Mouse (Mus musculus) forebrain, embryonic 10.5 days (tissue): ENCODE data around the gene Ugt1a8. TPM values are rescaled to one million over a fixed set of nuclear protein-coding genes. Genes with fewer than 3 reads are reported as not detected.
"Not testable (repeated sequence)": the region's sequence is repeated elsewhere in the genome, so short reads cannot be mapped to it uniquely, and the experiment has no call there.

ENCODE experiments used
- DNase-seq: peaks from one replicate; pipeline ENCODE4 v3.0.0-alpha.2; 2017; ENCODE audit warnings: low spot score; ENCODE audit errors: extremely low spot score
- H3K27ac ChIP-seq: fragments of 300-500 bp; sonication (generic); 2 replicates; pipeline ENCODE4 v1.5.1; 2016; ENCODE audit warnings: mild to moderate bottlenecking
- H3K27me3 ChIP-seq: fragments of 300-500 bp; sonication (generic); 2 replicates; pipeline ENCODE4 v1.6.1; 2016; ENCODE audit warnings: mild to moderate bottlenecking; ENCODE audit not compliant: poor library complexity, severe bottlenecking
- H3K36me3 ChIP-seq: fragments of 300-500 bp; sonication (generic); replicated peaks from 2 replicates; pipeline ENCODE4 v1.6.1; 2016; ENCODE audit warnings: mild to moderate bottlenecking, moderate library complexity
- H3K4me1 ChIP-seq: fragments of 300-500 bp; sonication (generic); 2 replicates; pipeline ENCODE4 v1.6.1; 2016
- H3K4me3 ChIP-seq: fragments of 300-500 bp; sonication (generic); 2 replicates; pipeline ENCODE4 v1.5.1; 2016; ENCODE audit warnings: mild to moderate bottlenecking, moderate library complexity
- H3K9me3 ChIP-seq: fragments of 300-500 bp; sonication (generic); 2 replicates; pipeline ENCODE4 v1.6.1; 2016; ENCODE audit warnings: mild to moderate bottlenecking, moderate library complexity
- WGBS: fragments of 180-500 bp; shearing (Covaris S2); methylation state at CpG from one replicate; pipeline ENCODE4 v1.1.7; 2016; 5-methylcytosine and 5-hydroxymethylcytosine counted together
- polyA plus RNA-seq: library from polyadenylated mRNA; unstranded; fragments of >200 nt; fragmentation: Nextera tagmentation; extraction: Ambion mirVana; gene quantifications from 2 replicates; pipeline ENCODE4 v1.2.1, GENCODE M21; 2016

Gene Ugt1a8
- polyA plus RNA-seq, 1 experiment from 2014 or later = not detected

- Histone ChIP-seq H3K27me3 (no peaks in the 10 kb centered on the region), H3K9me3 (no peaks in the 10 kb centered on the region), H3K36me3 (no peaks in the 10 kb centered on the region), H3K4me3 (no peak overlapping the region), H3K4me1 (no peaks in the 10 kb centered on the region), H3K27ac (no peak overlapping the region)
- WGBS = 87% methylated on average over 2 of the region's 2 CpGs
- DNase-seq = no peak
Measured at GRCm38 (mm10) chr1:88158430-88158829, 70.8 kb downstream of the Ugt1a8 start.

- no peaks in the 10 kb centered on the region for H3K27me3 ChIP-seq
- no peaks in the 10 kb centered on the region for H3K4me1 ChIP-seq
- H3K27ac ChIP-seq = no peak within 1 kb of the TSS
- H3K36me3 ChIP-seq = no peaks in the 10 kb centered on the region
- H3K4me3 ChIP-seq = no peak within 1 kb of the TSS
- no peaks in the 10 kb centered on the region; the same call in 1 of the 2 replicates for H3K9me3 ChIP-seq
- no peak for DNase-seq
- WGBS = 74% methylated on average over 5 of the region's 5 CpGs
Measured at GRCm38 (mm10) chr1:88165711-88166110, 78.1 kb downstream of the Ugt1a8 start, which contains the start of gene Ugt1a5. Ugt1a5 (plus strand) TSS chr1:88166012.

GRCm38 (mm10) chr1:88172190-88172589 is 84.6 kb downstream of the Ugt1a8 start:
- not testable (repeated sequence) for H3K4me1 ChIP-seq, H3K4me3 ChIP-seq, H3K27me3 ChIP-seq, DNase-seq, H3K36me3 ChIP-seq, H3K27ac ChIP-seq
- WGBS = 83% methylated on average over 7 of the region's 7 CpGs
- peaks cover 15% of the 10 kb centered on the region for H3K9me3 ChIP-seq

- Histone ChIP-seq H3K4me3 (no peak overlapping the region), H3K27me3 (no peaks in the 10 kb centered on the region), H3K27ac (no peak overlapping the region), H3K36me3 (no peaks in the 10 kb centered on the region), H3K4me1 (no peaks in the 10 kb centered on the region), H3K9me3 (peaks cover 27% of the 10 kb centered on the region)
- no peak for DNase-seq
- WGBS = 89% methylated on average over 1 of the region's 1 CpGs
Measured at GRCm38 (mm10) chr1:88179657-88180056, 92.0 kb downstream of the Ugt1a8 start.

GRCm38 (mm10) chr1:88186325-88186935 is 98.8 kb downstream of the Ugt1a8 start:
- Histone ChIP-seq H3K4me1 (no peaks in the 10 kb centered on the region), H3K27ac (no peak overlapping the region), H3K4me3 (no peak overlapping the region), H3K9me3 (no peaks in the 10 kb centered on the region; the same call in 1 of the 2 replicates), H3K27me3 (no peaks in the 10 kb centered on the region), H3K36me3 (no peaks in the 10 kb centered on the region)
- DNase-seq = no peak
- WGBS = 90% methylated on average over 5 of the region's 5 CpGs

- no peaks in the 10 kb centered on the region for H3K27me3 ChIP-seq
- no peaks in the 10 kb centered on the region; the same call in 1 of the 2 replicates for H3K9me3 ChIP-seq
- WGBS = 70% methylated on average over 3 of the region's 3 CpGs
- H3K4me1 ChIP-seq = no peaks in the 10 kb centered on the region
- H3K27ac ChIP-seq = no peak overlapping the region
- no peak overlapping the region for H3K4me3 ChIP-seq
- H3K36me3 ChIP-seq = no peaks in the 10 kb centered on the region
- DNase-seq = no peak
Measured at GRCm38 (mm10) chr1:88192136-88192535, 104.5 kb downstream of the Ugt1a8 start.

- Histone ChIP-seq H3K27ac (no peak overlapping the region), H3K9me3 (no peaks in the 10 kb centered on the region), H3K27me3 (no peaks in the 10 kb centered on the region), H3K36me3 (no peaks in the 10 kb centered on the region), H3K4me3 (no peak overlapping the region), H3K4me1 (no peaks in the 10 kb centered on the region)
- no peak for DNase-seq
- 84% methylated on average over 1 of the region's 1 CpGs for WGBS
Measured at GRCm38 (mm10) chr1:88195687-88196086, 108.1 kb downstream of the Ugt1a8 start.

- Histone ChIP-seq H3K9me3 (no peaks in the 10 kb centered on the region), H3K27me3 (no peaks in the 10 kb centered on the region), H3K4me3 (no peak overlapping the region), H3K4me1 (no peaks in the 10 kb centered on the region), H3K27ac (no peak overlapping the region), H3K36me3 (no peaks in the 10 kb centered on the region)
- DNase-seq = no peak
- WGBS = 86% methylated on average over 3 of the region's 3 CpGs
Measured at GRCm38 (mm10) chr1:88197443-88197842, 109.8 kb downstream of the Ugt1a8 start.

GRCm38 (mm10) chr1:88199996-88200395 is 112.4 kb downstream of the Ugt1a8 start:
- H3K27me3 ChIP-seq = peaks cover 10% of the 10 kb centered on the region
- no peaks in the 10 kb centered on the region; the same call in none of the 2 replicates for H3K36me3 ChIP-seq
- H3K4me1 ChIP-seq = peaks cover under 1% of the 10 kb centered on the region
- H3K9me3 ChIP-seq = peaks cover 21% of the 10 kb centered on the region
- H3K27ac ChIP-seq = no peak overlapping the region
- no peak overlapping the region for H3K4me3 ChIP-seq
- 73% methylated on average over 2 of the region's 2 CpGs for WGBS
- no peak for DNase-seq

GRCm38 (mm10) chr1:88200456-88200855 is 112.8 kb downstream of the Ugt1a8 start, which contains the start of gene Ugt1a2:
Ugt1a2 (plus strand) TSS chr1:88200601.
- no peak for DNase-seq
- Histone ChIP-seq H3K27ac (no peak within 1 kb of the TSS), H3K27me3 (peaks cover 12% of the 10 kb centered on the region), H3K4me1 (peaks cover 6% of the 10 kb centered on the region), H3K4me3 (no peak within 1 kb of the TSS), H3K36me3 (no peaks in the 10 kb centered on the region; the same call in none of the 2 replicates), H3K9me3 (peaks cover 25% of the 10 kb centered on the region)
- WGBS = 85% methylated on average over 7 of the region's 7 CpGs

GRCm38 (mm10) chr1:88205294-88205922 is 117.8 kb downstream of the Ugt1a8 start, which contains the start of gene Dnajb3:
Dnajb3 (minus strand) TSS chr1:88205782.
- Histone ChIP-seq H3K9me3 (peaks cover 27% of the 10 kb centered on the region), H3K4me1 (peaks cover 11% of the 10 kb centered on the region), H3K36me3 (no peaks in the 10 kb centered on the region; the same call in none of the 2 replicates), H3K27me3 (peaks cover 26% of the 10 kb centered on the region), H3K27ac (peak within 1 kb of the TSS; percentile 83), H3K4me3 (peak within 1 kb of the TSS; percentile 56)
- 5% methylated on average over 62 of the region's 62 CpGs for WGBS
- peak; percentile 85 for DNase-seq

- H3K4me3 ChIP-seq = no peak overlapping the region
- peaks cover 26% of the 10 kb centered on the region for H3K27me3 ChIP-seq
- peaks cover 35% of the 10 kb centered on the region for H3K9me3 ChIP-seq
- H3K4me1 ChIP-seq = peaks cover 11% of the 10 kb centered on the region
- H3K27ac ChIP-seq = no peak overlapping the region
- 81% methylated on average over 2 of the region's 2 CpGs for WGBS
- no peaks in the 10 kb centered on the region; the same call in none of the 2 replicates for H3K36me3 ChIP-seq
- DNase-seq = no peak
Measured at GRCm38 (mm10) chr1:88206843-88207479, 119.3 kb downstream of the Ugt1a8 start.

- Histone ChIP-seq H3K27me3 (peaks cover 4% of the 10 kb centered on the region), H3K9me3 (peaks cover 54% of the 10 kb centered on the region), H3K27ac (no peak within 1 kb of the TSS), H3K4me3 (no peak within 1 kb of the TSS), H3K4me1 (no peaks in the 10 kb centered on the region), H3K36me3 (no peaks in the 10 kb centered on the region)
- DNase-seq = peak; percentile 26
- 70% methylated on average over 8 of the region's 8 CpGs for WGBS
Measured at GRCm38 (mm10) chr1:88211812-88212211, 124.2 kb downstream of the Ugt1a8 start, which contains the start of gene Ugt1a1. Ugt1a1 (plus strand) TSS chr1:88211959.
